Mouse (Mus musculus) C2C12 (cell line): Measurements from ENCODE around the gene Iqsec1.

Source experiments
- CEBPB ChIP-seq: IDR thresholded peaks from one replicate; pipeline ENCODE4 v1.6.1; 2011; ENCODE audit warnings: low read depth, mild to moderate bottlenecking, control low read depth, moderate library complexity
- CTCF ChIP-seq: IDR thresholded peaks from one replicate; pipeline ENCODE4 v1.5.1; 2011; ENCODE audit not compliant: control insufficient read depth, insufficient read depth, insufficient read length
- MAX ChIP-seq: IDR thresholded peaks from one replicate; pipeline ENCODE4 v1.6.1; 2011; ENCODE audit warnings: mild to moderate bottlenecking, control low read depth
- MYOD1 ChIP-seq: IDR thresholded peaks from one replicate; pipeline ENCODE4 v1.6.1; 2011; ENCODE audit warnings: low read depth; ENCODE audit not compliant: control insufficient read depth, insufficient read length
- MYOG ChIP-seq: IDR thresholded peaks from one replicate; pipeline ENCODE4 v1.6.1; 2011; ENCODE audit not compliant: control insufficient read depth, insufficient read length; ENCODE audit errors: extremely low read depth
- USF1 ChIP-seq: IDR thresholded peaks from one replicate; pipeline ENCODE4 v1.6.1; 2011; ENCODE audit warnings: low read depth, mild to moderate bottlenecking, control low read depth, moderate library complexity

DNA sequence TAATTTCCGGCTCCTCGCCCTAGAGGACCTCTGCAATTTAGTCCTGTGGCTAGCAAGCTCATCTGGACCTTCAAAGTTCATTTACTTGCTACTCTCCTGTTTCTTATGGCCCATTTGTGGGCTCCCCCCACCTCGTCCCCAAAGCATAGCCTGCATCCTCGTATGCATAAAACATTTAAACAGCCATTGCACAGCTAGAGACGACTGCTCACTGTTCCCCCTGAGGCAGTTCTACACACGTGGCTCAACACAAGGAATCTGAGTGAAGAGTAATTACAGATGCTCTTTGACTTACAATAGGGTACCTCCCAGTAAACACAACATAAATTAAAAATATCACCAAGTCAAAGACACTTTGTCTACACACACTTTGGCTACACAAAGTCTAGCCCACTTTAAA is 88.2 kb downstream of the Iqsec1 start:
- no peak for TF ChIP-seq CTCF
- TF ChIP-seq MAX, result no peak
- TF ChIP-seq USF1, result no peak
- no peak for TF ChIP-seq CEBPB
- no peak for TF ChIP-seq MYOD1
- no peak for TF ChIP-seq MYOG
